Mouse (Mus musculus) gastrocnemius, adult 8-10 months (tissue): ENCODE data around the gene Apba3. TPM values are rescaled to one million over a fixed set of nuclear protein-coding genes. Genes with fewer than 3 reads are reported as not detected.
A peak's percentile ranks its signal among the peaks of the same experiment; 100 is the strongest.

Experiments used
- DNase-seq, 2 experiments: peaks; one replicate each; pipeline ENCODE4 v3.0.0; 2022; ENCODE audit warnings: low spot score in 2 of 2
- total RNA-seq, 4 experiments: library from RNA; stranded (reverse); gene quantifications; 2 replicates each; pipeline ENCODE4 v1.2.4; 2022

Gene Apba3
- total RNA-seq, 4 experiments from 2014 or later, result 94.6 to 106 (median 98.8) TPM

GRCm38 (mm10) chr10:81249442-81249841, 17.3 kb upstream of the Apba3 start:
- DNase-seq, result no peak

- no peak for DNase-seq
Observed at GRCm38 (mm10) chr10:81252424-81253419, 14.0 kb upstream of the Apba3 start, which contains the start of gene Matk. Matk (plus strand) TSS chr10:81252935.

- no peak for DNase-seq
Observed at GRCm38 (mm10) chr10:81254886-81255285, 11.9 kb upstream of the Apba3 start.

GRCm38 (mm10) chr10:81257158-81258039, 9.4 kb upstream of the Apba3 start:
- no peak for DNase-seq

- DNase-seq, result no peak
Observed at GRCm38 (mm10) chr10:81259225-81259884, 7.4 kb upstream of the Apba3 start.

- DNase-seq, result no peak
Observed at GRCm38 (mm10) chr10:81261025-81261424, 5.7 kb upstream of the Apba3 start.

- no peak for DNase-seq
Observed at GRCm38 (mm10) chr10:81265540-81265939, 1.2 kb upstream of the Apba3 start.

- DNase-seq, result peak; percentile 83 to 87
Observed at GRCm38 (mm10) chr10:81268056-81268455, 1.3 kb downstream of the Apba3 start.

- no peak for DNase-seq
Observed at GRCm38 (mm10) chr10:81268643-81269412, 2.1 kb downstream of the Apba3 start.

GRCm38 (mm10) chr10:81272356-81272755, 5.6 kb downstream of the Apba3 start:
- no peak for DNase-seq

- DNase-seq, result no peak
Observed at GRCm38 (mm10) chr10:81273842-81274241, 7.1 kb downstream of the Apba3 start.

GRCm38 (mm10) chr10:81277676-81278075, 10.9 kb downstream of the Apba3 start:
- no peak for DNase-seq

- DNase-seq, result no peak
Observed at GRCm38 (mm10) chr10:81279496-81279895, 12.7 kb downstream of the Apba3 start.

- DNase-seq, result no peak
Observed at GRCm38 (mm10) chr10:81284189-81284588, 17.4 kb downstream of the Apba3 start.

GRCm38 (mm10) chr10:81284719-81285118, 18.0 kb downstream of the Apba3 start:
- no peak for DNase-seq

- peak; percentile 65 to 68 for DNase-seq
Observed at GRCm38 (mm10) chr10:81285694-81286450, 19.1 kb downstream of the Apba3 start.

- DNase-seq, result no peak
Observed at GRCm38 (mm10) chr10:81286586-81286985, 19.8 kb downstream of the Apba3 start.

GRCm38 (mm10) chr10:81287513-81288157, 20.9 kb downstream of the Apba3 start:
- no peak for DNase-seq

- DNase-seq, result no peak
Observed at GRCm38 (mm10) chr10:81288601-81289000, 21.8 kb downstream of the Apba3 start.
